Mouse (Mus musculus) liver, postnatal 0 days (tissue): ENCODE measurements around the gene Krt71. TPM values are rescaled to one million over a fixed set of nuclear protein-coding genes. Genes with fewer than 3 reads are reported as not detected.

Source experiments
- ATAC-seq: fragments of 200-750 bp; cut with Nextera tagmentation; 2 replicates; pipeline ENCODE4 v1.8.0; 2017; ENCODE audit warnings: mild to moderate bottlenecking, moderate library complexity
- DNase-seq: peaks from one replicate; pipeline ENCODE4 v3.0.0-alpha.2; 2016
- H3K27ac ChIP-seq: fragments of 300-500 bp; sonication (generic); 2 replicates; pipeline ENCODE4 v1.5.1; 2014; ENCODE audit warnings: antibody characterized with exemption, moderate library complexity, mild to moderate bottlenecking, low read depth
- H3K27me3 ChIP-seq: fragments of 300-500 bp; sonication (generic); 2 replicates; pipeline ENCODE4 v1.6.1; 2014; ENCODE audit warnings: low read length, control low read depth, mixed read lengths; ENCODE audit not compliant: insufficient read depth
- H3K36me3 ChIP-seq: fragments of 300-500 bp; sonication (generic); replicated peaks from 2 replicates; pipeline ENCODE4 v1.6.1; 2014; ENCODE audit warnings: mild to moderate bottlenecking, control low read depth, low read length, moderate library complexity, mixed read lengths; ENCODE audit not compliant: insufficient read depth
- H3K4me1 ChIP-seq: fragments of 300-500 bp; sonication (generic); 2 replicates; pipeline ENCODE4 v1.6.1; 2014; ENCODE audit warnings: antibody characterized with exemption, mild to moderate bottlenecking, control low read depth; ENCODE audit not compliant: insufficient read depth
- H3K4me2 ChIP-seq: fragments of 300-500 bp; sonication (generic); 2 replicates; pipeline ENCODE4 v1.6.1; 2014; ENCODE audit warnings: low read depth, mild to moderate bottlenecking, low read length, moderate library complexity, mixed read lengths
- H3K4me3 ChIP-seq: fragments of 300-500 bp; sonication (generic); 2 replicates; pipeline ENCODE4 v1.5.1; 2014; ENCODE audit warnings: low read depth, low read length
- H3K9ac ChIP-seq: fragments of 300-500 bp; sonication (generic); replicated peaks from 2 replicates; pipeline ENCODE4 v1.6.1; 2014; ENCODE audit warnings: mild to moderate bottlenecking, moderate library complexity
- H3K9me3 ChIP-seq: fragments of 300-500 bp; sonication (generic); 2 replicates; pipeline ENCODE4 v1.6.1; 2016; ENCODE audit warnings: mild to moderate bottlenecking, control low read depth, low read length, mixed read lengths
- CTCF ChIP-seq: sonication (generic); IDR thresholded peaks from 2 replicates; pipeline ENCODE4 v1.5.1; 2016; ENCODE audit warnings: antibody characterized with exemption, low read depth
- EP300 ChIP-seq: IDR thresholded peaks from 2 replicates; pipeline ENCODE4 v1.6.1; 2016; ENCODE audit warnings: antibody characterized with exemption, low read depth, mild to moderate bottlenecking
- WGBS: fragments of 180-500 bp; shearing (Covaris S2); extraction: QIAGEN DNeasy Blood & Tissue Kit; methylation state at CpG from one replicate; pipeline ENCODE4 v1.1.7; 2014; ENCODE audit not compliant: insufficient replicate concordance; 5-methylcytosine and 5-hydroxymethylcytosine counted together
- polyA plus RNA-seq: library from polyadenylated mRNA; unstranded; fragments of >200 nt; fragmentation: Nextera tagmentation; extraction: Ambion mirVana; gene quantifications from 2 replicates; pipeline ENCODE4 v1.2.1, GENCODE M21; 2015

Gene Krt71
- polyA plus RNA-seq, 1 experiment from 2014 or later: not detected

- DNase-seq (no peak), ATAC-seq (no peak)
- TF ChIP-seq EP300: no peak
- TF ChIP-seq CTCF: no peak
- 67% methylated on average over 13 of the region's 13 CpGs for WGBS
- Histone ChIP-seq H3K4me3 (no peak within 1 kb of the TSS), H3K27ac (no peak within 1 kb of the TSS), H3K4me2 (no peak within 1 kb of the TSS), H3K9ac (no peak within 1 kb of the TSS), H3K27me3 (no peaks in the 10 kb centered on the region), H3K36me3 (no peaks in the 10 kb centered on the region), H3K4me1 (no peaks in the 10 kb centered on the region), H3K9me3 (no peaks in the 10 kb centered on the region)
These were observed 30.2 kb downstream of the Krt71 start, which contains the start of gene Krt5 for GRCm38 (mm10) chr15:101712720-101713119. Gene Krt5, minus strand, starts transcription at chr15:101712898.

- WGBS: 57% methylated on average over 11 of the region's 11 CpGs
- no peaks in the 10 kb centered on the region for H3K27me3 ChIP-seq
- H3K4me3 ChIP-seq: no peak overlapping the region
- no peaks in the 10 kb centered on the region for H3K4me1 ChIP-seq
- no peaks in the 10 kb centered on the region for H3K9me3 ChIP-seq
- no peak for DNase-seq
- no peak overlapping the region for H3K27ac ChIP-seq
- no peak overlapping the region for H3K4me2 ChIP-seq
- no peak for ATAC-seq
- no peak overlapping the region for H3K9ac ChIP-seq
- TF ChIP-seq EP300 (no peak), CTCF (0 out of 2 replicates have a peak, but pooled peaks have one; percentile 32)
- H3K36me3 ChIP-seq: no peaks in the 10 kb centered on the region
These were observed 34.2 kb downstream of the Krt71 start for GRCm38 (mm10) chr15:101708683-101709082.

GRCm38 (mm10) chr15:101707454-101707853 is 35.5 kb downstream of the Krt71 start:
- 72% methylated on average over 9 of the region's 9 CpGs for WGBS
- no peaks in the 10 kb centered on the region for H3K36me3 ChIP-seq
- no peak overlapping the region for H3K27ac ChIP-seq
- H3K4me3 ChIP-seq: no peak overlapping the region
- H3K9ac ChIP-seq: no peak overlapping the region
- TF ChIP-seq CTCF: no peak
- H3K4me2 ChIP-seq: no peak overlapping the region
- ATAC-seq: no peak
- peak; percentile 10 for DNase-seq
- H3K4me1 ChIP-seq: no peaks in the 10 kb centered on the region
- no peaks in the 10 kb centered on the region for H3K27me3 ChIP-seq
- no peaks in the 10 kb centered on the region for H3K9me3 ChIP-seq

GRCm38 (mm10) chr15:101704066-101704465 is 38.8 kb downstream of the Krt71 start:
- Histone ChIP-seq H3K27ac (no peak overlapping the region), H3K4me3 (no peak overlapping the region), H3K36me3 (no peaks in the 10 kb centered on the region), H3K27me3 (no peaks in the 10 kb centered on the region), H3K4me1 (no peaks in the 10 kb centered on the region), H3K4me2 (no peak overlapping the region), H3K9me3 (no peaks in the 10 kb centered on the region), H3K9ac (no peak overlapping the region)
- DNase-seq (no peak), ATAC-seq (no peak)
- 68% methylated on average over 4 of the region's 4 CpGs for WGBS
- TF ChIP-seq EP300 (no peak), CTCF (peak; percentile 31)

GRCm38 (mm10) chr15:101702380-101702779 is 40.5 kb downstream of the Krt71 start:
- Histone ChIP-seq H3K9me3 (no peaks in the 10 kb centered on the region), H3K27me3 (no peaks in the 10 kb centered on the region), H3K36me3 (no peaks in the 10 kb centered on the region), H3K4me3 (no peak overlapping the region), H3K4me1 (no peaks in the 10 kb centered on the region), H3K9ac (no peak overlapping the region), H3K27ac (no peak overlapping the region), H3K4me2 (no peak overlapping the region)
- ATAC-seq (no peak), DNase-seq (no peak)
- 42% methylated on average over 2 of the region's 2 CpGs for WGBS
- TF ChIP-seq EP300 (no peak), CTCF (no peak)

GRCm38 (mm10) chr15:101699866-101700265 is 43.0 kb downstream of the Krt71 start:
- H3K4me1 ChIP-seq: no peaks in the 10 kb centered on the region
- H3K27me3 ChIP-seq: no peaks in the 10 kb centered on the region
- H3K27ac ChIP-seq: no peak overlapping the region
- TF ChIP-seq CTCF: no peak
- no peak for TF ChIP-seq EP300
- DNase-seq (no peak), ATAC-seq (no peak)
- no peak overlapping the region for H3K9ac ChIP-seq
- H3K4me3 ChIP-seq: no peak overlapping the region
- H3K4me2 ChIP-seq: no peak overlapping the region
- H3K9me3 ChIP-seq: no peaks in the 10 kb centered on the region
- no peaks in the 10 kb centered on the region for H3K36me3 ChIP-seq
- 79% methylated on average over 8 of the region's 8 CpGs for WGBS

GRCm38 (mm10) chr15:101699192-101699591 is 43.7 kb downstream of the Krt71 start:
- no peak for DNase-seq
- TF ChIP-seq EP300: no peak
- no peak for TF ChIP-seq CTCF

More at GRCm38 (mm10) chr15:101699192-101699591, 43.7 kb downstream of the Krt71 start:
- no peak overlapping the region for H3K4me3 ChIP-seq
- no peak for ATAC-seq
- H3K9me3 ChIP-seq: no peaks in the 10 kb centered on the region
- H3K4me2 ChIP-seq: no peak overlapping the region
- no peak overlapping the region for H3K9ac ChIP-seq
- H3K4me1 ChIP-seq: no peaks in the 10 kb centered on the region
- H3K27ac ChIP-seq: no peak overlapping the region
- 56% methylated on average over 3 of the region's 3 CpGs for WGBS
- no peaks in the 10 kb centered on the region for H3K27me3 ChIP-seq
- H3K36me3 ChIP-seq: no peaks in the 10 kb centered on the region
